Mouse (Mus musculus) bone marrow macrophage, adult 2 months (primary cell): ENCODE measurements at regions not wholly inside any gene's neighbourhood (a gene's known extent, or its start where the extent isn't known, plus 50 kb on each side); places are given as distances from the start of the nearest gene placed in this dataset.

Source experiments
- CTCF ChIP-seq: IDR thresholded peaks from 2 replicates; pipeline ENCODE4 v1.5.1; 2012; ENCODE audit warnings: low read depth, mild to moderate bottlenecking, low read length, moderate library complexity
- POLR2A ChIP-seq: IDR thresholded peaks from 2 replicates; pipeline ENCODE4 v1.6.1; 2012; ENCODE audit warnings: mild to moderate bottlenecking, low read depth, low read length, borderline replicate concordance

GRCm38 (mm10) chr10:125623836-125624235 lies 234.6 kb upstream of the Slc16a7 start:
- no peak for TF ChIP-seq CTCF
- no peak for TF ChIP-seq POLR2A
